Mouse (Mus musculus): ENCODE results near the gene Smim14.

DNA sequence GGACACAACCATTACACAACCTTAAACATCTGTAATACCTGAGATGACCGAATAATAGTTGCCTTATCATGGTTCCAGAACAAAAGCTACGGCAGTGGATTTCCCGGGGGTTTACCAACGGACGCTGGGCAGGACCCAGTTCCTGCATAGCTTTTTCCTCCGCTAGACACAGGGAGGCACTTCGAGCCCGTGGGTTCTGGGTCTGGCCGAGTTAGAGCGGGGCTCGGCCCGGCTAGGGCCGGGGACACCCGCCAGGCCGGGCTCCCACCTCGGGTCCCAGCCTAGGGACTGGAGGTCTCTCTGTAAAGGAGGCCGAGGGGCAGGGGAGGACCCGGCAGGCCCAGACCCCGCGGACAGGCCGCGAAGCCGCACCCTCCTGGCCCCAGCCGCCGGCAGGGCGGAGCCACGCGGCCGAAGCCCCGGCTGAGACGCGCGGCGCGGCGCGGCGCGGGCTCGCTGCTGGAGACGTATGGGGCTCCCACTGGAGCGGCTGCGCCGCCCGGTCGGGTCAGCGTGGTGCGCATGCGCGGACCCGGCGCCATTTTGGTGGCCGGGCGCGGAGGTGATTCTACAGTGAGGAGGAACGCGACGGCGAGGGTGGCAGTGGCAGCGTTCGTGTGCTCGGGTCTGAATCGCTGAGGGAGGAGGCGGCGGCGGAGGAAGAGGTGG lies at the start of gene Smim14, which contains the start of gene Ube2k:
- TF ChIP-seq CTCF (IDR thresholded peaks at IDR 0.05; ENCODE audit: borderline replicate concordance, insufficient read depth, low read depth, low read length) (no peak), POLR2A (IDR thresholded peaks at IDR 0.05; ENCODE audit: borderline replicate concordance, insufficient read depth, low read length) (peak; percentile 91)

Data from cerebellum, adult 2 months (tissue).